Mouse (Mus musculus) induced T-regulatory cell, adult 2 months (primary cell): Measurements from ENCODE around the gene Hdac11.
A peak's percentile ranks its signal among the peaks of the same experiment; 100 is the strongest.
"Not testable (repeated sequence)": the region's sequence is repeated elsewhere in the genome, so short reads cannot be mapped to it uniquely, and the experiment has no call there.

Experiments used
- DNase-seq: peaks from one replicate; pipeline ENCODE4 v3.0.0-alpha.2; 2012; ENCODE audit warnings: low read depth

The Hdac11 gene

GRCm38 (mm10) chr6:91205346-91205745 lies 48.9 kb downstream of the Hdac11 start:
- DNase-seq, result no peak

DNA sequence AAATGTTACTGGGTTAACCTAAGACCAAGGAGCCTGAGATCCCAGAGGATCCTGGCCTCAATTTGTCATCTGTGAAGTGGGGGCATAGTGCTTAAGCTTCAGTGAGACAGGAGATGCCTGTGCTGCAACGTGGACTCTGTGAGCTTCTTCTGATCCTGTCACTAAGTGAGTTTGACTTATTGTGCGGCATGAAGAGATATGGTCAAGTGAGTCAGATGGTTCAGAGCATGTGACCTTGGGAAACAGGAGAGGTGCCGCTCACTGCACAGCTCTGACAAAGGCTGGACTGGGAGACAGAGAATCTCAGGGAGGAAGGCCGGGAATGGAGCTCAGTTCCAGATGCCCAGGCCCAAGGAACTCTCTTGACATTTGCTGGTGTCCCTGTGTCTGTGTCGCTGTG lies 49.3 kb downstream of the Hdac11 start:
- no peak for DNase-seq

- no peak for DNase-seq
Observed at GRCm38 (mm10) chr6:91207491-91207890, 51.0 kb downstream of the Hdac11 start.

GRCm38 (mm10) chr6:91209780-91210179 lies 53.3 kb downstream of the Hdac11 start:
- DNase-seq, result no peak

DNA sequence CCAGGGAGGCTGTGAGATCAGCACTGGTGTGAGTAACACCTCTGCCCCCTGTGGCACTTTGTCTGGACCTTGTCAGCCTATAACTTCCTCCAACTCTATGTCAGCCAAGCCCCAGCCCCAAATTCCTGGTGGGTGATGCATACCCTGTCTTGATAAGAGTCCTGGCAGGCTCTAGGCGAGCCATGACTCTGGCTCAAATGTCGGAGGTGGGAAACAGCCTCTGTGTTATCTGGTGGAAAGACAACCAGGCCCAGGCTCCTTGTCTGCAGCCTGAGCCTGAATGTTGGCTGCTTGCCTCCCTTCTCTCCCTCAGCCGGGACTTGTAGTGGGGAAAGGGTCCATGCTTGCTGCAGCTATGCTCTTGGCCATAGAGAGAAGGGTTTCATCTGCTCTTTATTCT lies 54.4 kb downstream of the Hdac11 start:
- DNase-seq, result no peak

DNA sequence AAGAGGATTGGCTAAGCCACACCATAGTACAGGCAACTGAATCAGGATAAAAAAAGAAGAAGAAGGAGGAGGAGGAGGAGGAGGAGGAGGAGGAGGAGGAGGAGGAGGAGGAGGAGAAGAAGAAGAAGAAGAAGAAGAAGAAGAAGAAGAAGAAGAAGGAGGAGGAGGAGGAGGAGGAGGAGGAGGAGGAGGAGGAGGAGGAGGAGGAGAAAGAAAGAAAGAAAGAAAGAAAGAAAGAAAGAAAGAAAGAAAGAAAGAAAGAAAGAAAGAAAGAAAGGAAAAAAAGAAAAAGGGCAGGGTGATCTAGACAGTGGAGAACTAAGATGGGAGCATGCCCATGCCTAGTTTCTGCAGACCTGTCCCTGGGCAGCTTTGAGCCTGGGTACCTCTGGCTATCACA lies 55.7 kb downstream of the Hdac11 start, which contains the start of gene Fbln2:
Gene Fbln2, plus strand, starts transcription at position 301 of the 400 bp plus-strand sequence.
- not testable (repeated sequence) for DNase-seq

- peak; percentile 12 for DNase-seq
Observed at GRCm38 (mm10) chr6:91212571-91212970, 56.1 kb downstream of the Hdac11 start.

DNA sequence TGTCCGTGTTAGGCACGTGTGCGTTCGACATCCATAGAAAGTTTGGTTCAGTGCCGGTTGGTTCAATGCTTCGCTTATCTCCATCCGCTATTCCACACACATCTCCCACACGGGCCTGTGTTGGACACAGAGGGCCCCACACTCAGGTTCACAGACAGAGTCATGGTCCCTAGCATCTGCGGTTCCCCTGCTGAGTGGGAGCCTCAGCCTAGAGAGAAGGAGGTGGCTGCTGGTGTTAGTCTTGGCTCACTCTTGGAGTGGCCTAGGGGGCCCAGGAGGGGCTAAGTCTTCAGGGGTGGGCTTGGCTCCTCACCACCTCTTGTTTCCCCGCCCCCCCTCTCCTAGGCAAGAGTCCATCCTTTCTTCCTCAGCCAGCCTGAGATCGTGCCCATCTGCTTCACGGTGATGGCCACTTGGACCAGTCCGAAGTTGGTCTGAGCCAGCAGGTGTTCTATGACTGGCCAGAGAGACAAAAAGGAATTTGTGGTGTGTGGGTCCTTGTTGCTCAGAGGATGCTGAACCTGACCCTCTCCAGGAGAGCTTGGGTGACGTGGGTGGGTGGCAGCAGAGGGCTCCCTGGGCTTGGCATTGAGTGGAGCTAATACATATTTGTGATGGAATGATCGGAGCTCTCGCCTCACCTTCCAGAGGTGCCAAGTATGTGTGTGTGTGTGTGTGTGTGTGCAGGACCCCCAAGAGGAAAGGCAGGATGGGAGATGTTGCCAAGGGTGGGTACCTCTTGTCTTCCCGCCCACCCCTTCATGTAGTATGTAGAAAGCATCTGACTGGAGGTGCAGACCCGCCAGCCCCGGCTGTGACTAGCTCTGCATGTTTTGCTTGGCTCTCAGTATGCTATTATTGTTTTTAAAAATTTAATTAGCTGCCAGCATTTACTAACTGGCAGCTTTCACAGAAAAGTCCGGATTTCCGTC lies 57.1 kb downstream of the Hdac11 start:
- DNase-seq, result no peak

DNA sequence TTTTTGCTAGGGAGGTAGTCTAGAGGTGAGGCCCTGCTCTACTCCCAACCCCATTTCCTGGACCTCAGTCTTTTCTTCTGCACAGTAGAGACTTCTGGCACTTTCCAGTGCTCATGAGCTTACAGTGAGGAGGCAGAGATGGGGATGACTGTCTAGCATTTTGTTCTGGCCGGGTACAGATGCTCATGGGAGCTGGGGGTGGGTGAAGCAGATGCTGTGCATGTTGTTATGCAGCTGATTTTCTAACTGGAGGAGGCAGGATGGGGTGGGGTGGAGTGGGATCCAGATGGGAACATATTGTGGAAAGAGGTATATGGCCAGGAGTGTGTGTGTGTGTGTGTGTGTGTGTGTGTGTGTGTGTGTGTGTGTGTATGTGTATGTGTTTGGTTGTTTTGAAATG lies 59.0 kb downstream of the Hdac11 start:
- DNase-seq, result no peak

DNA sequence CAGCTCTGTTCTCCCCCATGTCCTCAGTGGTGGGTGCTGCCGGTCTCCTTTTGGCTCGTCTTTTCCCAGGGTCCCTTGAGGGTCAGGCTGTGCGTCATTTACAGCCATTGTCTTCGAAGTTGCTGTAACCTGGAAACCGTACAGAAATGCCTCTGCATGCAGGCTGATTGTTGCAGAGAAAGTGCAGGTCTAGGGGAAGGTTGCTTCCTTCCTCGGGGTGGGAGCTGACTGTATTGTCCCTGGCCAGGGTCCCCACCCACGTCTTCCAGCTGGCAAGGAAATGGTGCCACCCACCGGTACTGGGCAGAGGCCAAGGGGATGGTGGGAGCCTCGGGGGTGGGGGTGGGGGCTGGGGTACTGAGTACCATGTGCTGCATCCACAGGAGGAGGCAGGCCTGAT lies 62.0 kb downstream of the Hdac11 start:
- no peak for DNase-seq

DNA sequence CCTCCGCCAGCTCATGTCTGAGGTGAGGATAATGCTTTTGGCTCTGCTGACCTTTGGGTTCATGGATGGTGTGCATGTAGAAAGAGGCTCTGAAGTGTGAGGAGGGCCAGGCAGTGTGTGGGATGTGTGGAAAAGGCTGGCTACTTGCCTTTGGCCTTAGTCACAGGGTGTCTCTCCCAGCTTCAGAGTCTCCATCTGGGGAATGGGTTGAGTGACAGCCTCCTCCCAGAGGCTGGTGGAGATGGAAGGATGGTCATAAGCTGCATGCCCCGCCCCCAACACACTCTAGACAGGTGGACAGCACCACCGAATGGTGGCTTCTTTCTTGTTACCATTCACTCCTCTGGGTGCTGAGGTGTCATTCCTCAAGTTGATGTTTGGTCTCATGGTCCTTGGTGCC lies 62.4 kb downstream of the Hdac11 start:
- DNase-seq, result no peak

DNA sequence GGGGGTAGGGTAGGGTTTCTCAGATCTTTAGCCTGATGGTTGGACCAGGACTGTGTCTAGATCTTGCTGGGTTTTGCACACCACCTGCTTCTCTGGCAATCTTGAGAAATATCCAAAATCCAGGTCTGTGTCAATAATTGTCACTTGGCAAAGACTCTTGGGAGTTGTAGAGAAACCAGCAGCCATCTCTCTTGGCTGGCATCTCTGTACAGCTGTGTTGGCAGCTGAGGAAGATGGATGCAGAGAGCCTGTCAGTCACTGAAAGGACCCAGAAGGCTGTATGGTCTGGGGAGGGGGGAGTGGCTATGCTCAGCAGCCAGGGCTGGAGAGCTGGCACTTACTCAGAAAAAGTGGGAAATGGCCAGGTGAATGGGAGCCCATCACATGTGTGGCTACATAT lies 63.6 kb downstream of the Hdac11 start:
- DNase-seq, result no peak

DNA sequence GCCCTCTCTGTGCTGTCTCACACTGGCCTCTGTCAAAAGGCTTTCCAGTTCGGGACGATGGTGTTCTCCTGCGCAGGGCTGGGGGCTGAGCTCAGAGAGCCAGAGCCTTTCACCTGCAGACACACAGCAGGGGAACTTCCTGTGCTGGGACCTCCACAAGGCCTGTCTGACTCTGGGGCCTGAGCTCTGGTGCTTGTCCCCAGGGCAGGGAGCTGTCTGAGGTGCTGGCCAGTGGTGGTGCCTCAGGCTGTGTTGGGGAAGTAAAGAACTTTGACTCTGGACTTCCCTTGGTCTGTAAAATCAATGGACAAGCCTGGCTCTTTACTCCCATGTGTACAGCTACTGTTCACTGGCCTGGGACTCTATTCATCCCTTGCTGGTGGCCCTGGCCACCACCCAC lies 64.6 kb downstream of the Hdac11 start:
- no peak for DNase-seq

- DNase-seq, result no peak
Observed at GRCm38 (mm10) chr6:91222694-91223346, 66.4 kb downstream of the Hdac11 start.
